Mouse (Mus musculus) cortical plate, adult 2 months (tissue): ENCODE results near the gene Rps29.

Experiments used
- CTCF ChIP-seq: fragments of 200-500 bp; IDR thresholded peaks from 2 replicates; pipeline ENCODE4 v1.5.1; 2011; ENCODE audit warnings: mild to moderate bottlenecking, control low read depth, low read length; ENCODE audit not compliant: insufficient read depth; ENCODE audit errors: extremely low read depth
- POLR2A ChIP-seq: fragments of 200-500 bp; IDR thresholded peaks from 2 replicates; pipeline ENCODE4 v1.6.1; 2011; ENCODE audit warnings: mild to moderate bottlenecking, low read length, control low read depth; ENCODE audit not compliant: insufficient read depth; ENCODE audit errors: extremely low read depth

DNA sequence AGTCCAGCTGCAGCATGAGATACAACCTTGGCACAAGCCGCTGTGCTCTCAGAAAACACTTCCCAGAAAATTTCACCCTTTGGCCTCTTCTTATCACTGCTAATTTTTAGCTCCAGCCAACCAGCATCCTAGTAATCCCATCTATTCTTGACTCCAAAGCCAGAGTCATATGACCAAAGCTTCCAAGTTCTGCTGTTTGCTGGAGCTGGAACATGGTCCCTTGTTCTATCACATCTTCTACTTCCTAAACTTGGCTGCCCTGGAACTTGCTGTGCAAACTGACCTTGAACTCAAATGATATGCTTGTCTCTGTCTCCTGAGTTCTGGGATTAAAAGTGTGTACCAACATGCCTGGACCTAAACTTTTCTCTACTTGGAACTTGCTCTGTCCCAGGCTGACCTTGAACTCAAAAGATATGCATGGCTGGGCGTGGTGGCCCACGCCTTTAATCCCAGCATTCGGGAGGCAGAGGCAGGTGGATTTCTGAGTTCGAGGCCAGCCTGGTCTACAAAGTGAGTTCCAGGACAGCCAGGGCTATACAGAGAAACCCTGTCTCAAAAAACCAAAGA, 11.7 kb downstream of the Rps29 start:
- TF ChIP-seq CTCF (no peak), POLR2A (no peak)
